Mouse (Mus musculus) lung, postnatal 0 days (tissue): ENCODE measurements around the gene Nrl. TPM values are rescaled to one million over a fixed set of nuclear protein-coding genes. Genes with fewer than 3 reads are reported as not detected.
A peak's percentile ranks its signal among the peaks of the same experiment; 100 is the strongest.

ENCODE experiments used
- ATAC-seq: fragments of 200-750 bp; cut with Nextera tagmentation; 2 replicates; pipeline ENCODE4 v1.8.0; 2017; ENCODE audit warnings: moderate library complexity
- DNase-seq: peaks from one replicate; pipeline ENCODE4 v3.0.0-alpha.2; 2016; ENCODE audit warnings: low spot score
- H3K27ac ChIP-seq: fragments of 300-500 bp; sonication (generic); 2 replicates; pipeline ENCODE4 v1.5.1; 2014; ENCODE audit warnings: antibody characterized with exemption, mild to moderate bottlenecking, low read length, mixed read lengths
- H3K27me3 ChIP-seq: fragments of 300-500 bp; sonication (generic); replicated peaks from 2 replicates; pipeline ENCODE4 v1.6.1; 2014; ENCODE audit warnings: low read length, mixed read lengths; ENCODE audit not compliant: insufficient read depth
- H3K36me3 ChIP-seq: fragments of 300-500 bp; sonication (generic); 2 replicates; pipeline ENCODE4 v1.6.1; 2014; ENCODE audit warnings: low read length, mixed read lengths; ENCODE audit not compliant: insufficient read depth
- H3K4me1 ChIP-seq: fragments of 300-500 bp; sonication (generic); 2 replicates; pipeline ENCODE4 v1.6.1; 2014; ENCODE audit warnings: antibody characterized with exemption, low read depth, low read length, mixed read lengths; ENCODE audit not compliant: insufficient read depth
- H3K4me2 ChIP-seq: fragments of 300-500 bp; sonication (generic); replicated peaks from 2 replicates; pipeline ENCODE4 v1.6.1; 2014; ENCODE audit warnings: low read depth, mild to moderate bottlenecking, low read length, moderate library complexity, mixed read lengths
- H3K4me3 ChIP-seq: fragments of 300-500 bp; sonication (generic); 2 replicates; pipeline ENCODE4 v1.5.1; 2014; ENCODE audit warnings: low read depth, low read length
- H3K9ac ChIP-seq: fragments of 300-500 bp; sonication (generic); replicated peaks from 2 replicates; pipeline ENCODE4 v1.6.1; 2014; ENCODE audit warnings: low read depth, mild to moderate bottlenecking
- H3K9me3 ChIP-seq: fragments of 300-500 bp; sonication (generic); 2 replicates; pipeline ENCODE4 v1.6.1; 2016; ENCODE audit warnings: low read length, mixed read lengths
- CTCF ChIP-seq: IDR thresholded peaks from 2 replicates; pipeline ENCODE4 v1.5.1; 2016; ENCODE audit warnings: antibody characterized with exemption, mild to moderate bottlenecking
- EP300 ChIP-seq: IDR thresholded peaks from 2 replicates; pipeline ENCODE4 v1.6.1; 2016; ENCODE audit warnings: antibody characterized with exemption, mild to moderate bottlenecking, control low read depth
- WGBS: fragments of 180-500 bp; shearing (Covaris S2); extraction: QIAGEN DNeasy Blood & Tissue Kit; methylation state at CpG from one replicate; pipeline ENCODE4 v1.1.7; 2014; 5-methylcytosine and 5-hydroxymethylcytosine counted together
- polyA plus RNA-seq: library from polyadenylated mRNA; unstranded; fragments of >200 nt; fragmentation: Nextera tagmentation; extraction: Ambion mirVana; gene quantifications from 2 replicates; pipeline ENCODE4 v1.2.1, GENCODE M21; 2015

The Nrl gene
- not detected in 2 replicates for polyA plus RNA-seq

GRCm38 (mm10) chr14:55524785-55525184, at the start of gene Nrl:
Gene Nrl (minus strand): TSS chr14:55524981.
- H3K4me3 ChIP-seq = no peak within 1 kb of the TSS
- H3K27ac ChIP-seq = no peak within 1 kb of the TSS
- DNase-seq (no peak), ATAC-seq (no peak)
- no peak within 1 kb of the TSS for H3K9ac ChIP-seq
- 16% methylated on average over 8 of the region's 8 CpGs for WGBS
- H3K9me3 ChIP-seq = no peaks in the 10 kb centered on the region
- H3K27me3 ChIP-seq = peaks cover 18% of the 10 kb centered on the region; the same call in 1 of the 2 replicates
- no peaks in the 10 kb centered on the region for H3K36me3 ChIP-seq
- TF ChIP-seq CTCF (no peak), EP300 (no peak)
- no peak within 1 kb of the TSS for H3K4me2 ChIP-seq
- peaks cover 5% of the 10 kb centered on the region; the same call in 1 of the 2 replicates for H3K4me1 ChIP-seq

- ATAC-seq (no peak), DNase-seq (no peak)
- H3K27me3 ChIP-seq = no peaks in the 10 kb centered on the region
- H3K9ac ChIP-seq = no peak overlapping the region
- H3K9me3 ChIP-seq = no peaks in the 10 kb centered on the region
- H3K27ac ChIP-seq = no peak overlapping the region
- TF ChIP-seq CTCF (no peak), EP300 (no peak)
- no peak overlapping the region for H3K4me2 ChIP-seq
- peaks cover 3% of the 10 kb centered on the region; the same call in 1 of the 2 replicates for H3K4me1 ChIP-seq
- no peaks in the 10 kb centered on the region; the same call in 1 of the 2 replicates for H3K36me3 ChIP-seq
- no peak overlapping the region for H3K4me3 ChIP-seq
Measured at GRCm38 (mm10) chr14:55571760-55572159, 47.0 kb upstream of the Nrl start.

- 71% methylated on average over 2 of the region's 2 CpGs for WGBS
- H3K9ac ChIP-seq = no peak overlapping the region
- peaks cover 3% of the 10 kb centered on the region; the same call in 1 of the 2 replicates for H3K36me3 ChIP-seq
- H3K9me3 ChIP-seq = no peaks in the 10 kb centered on the region
- ATAC-seq (no peak), DNase-seq (no peak)
- no peak overlapping the region for H3K27ac ChIP-seq
- TF ChIP-seq CTCF (no peak), EP300 (no peak)
- H3K4me2 ChIP-seq = no peak overlapping the region
- no peak overlapping the region for H3K4me3 ChIP-seq
- H3K27me3 ChIP-seq = no peaks in the 10 kb centered on the region
- peaks cover 3% of the 10 kb centered on the region; the same call in 1 of the 2 replicates for H3K4me1 ChIP-seq
Measured at GRCm38 (mm10) chr14:55570588-55570987, 45.8 kb upstream of the Nrl start.

- WGBS = 80% methylated on average over 3 of the region's 3 CpGs
- ATAC-seq = no peak
- no peak for DNase-seq
Measured at GRCm38 (mm10) chr14:55567496-55567895, 42.7 kb upstream of the Nrl start.

GRCm38 (mm10) chr14:55565748-55566147, 41.0 kb upstream of the Nrl start:
- WGBS = 70% methylated on average over 3 of the region's 3 CpGs
- no peak overlapping the region for H3K27ac ChIP-seq
- H3K4me1 ChIP-seq = peaks cover 7% of the 10 kb centered on the region; the same call in 1 of the 2 replicates
- no peak overlapping the region for H3K4me3 ChIP-seq
- no peak overlapping the region for H3K9ac ChIP-seq
- TF ChIP-seq EP300 = no peak
- TF ChIP-seq CTCF = peak; percentile 35
- no peaks in the 10 kb centered on the region for H3K9me3 ChIP-seq
- H3K4me2 ChIP-seq = no peak overlapping the region
- peaks cover 17% of the 10 kb centered on the region; the same call in 1 of the 2 replicates for H3K36me3 ChIP-seq
- DNase-seq = no peak
- ATAC-seq = no peak
- H3K27me3 ChIP-seq = no peaks in the 10 kb centered on the region

More at GRCm38 (mm10) chr14:55567496-55567895, 42.7 kb upstream of the Nrl start:
- no peaks in the 10 kb centered on the region for H3K27me3 ChIP-seq
- H3K4me3 ChIP-seq = no peak overlapping the region
- H3K9ac ChIP-seq = no peak overlapping the region
- H3K9me3 ChIP-seq = no peaks in the 10 kb centered on the region
- H3K27ac ChIP-seq = no peak overlapping the region
- no peak for TF ChIP-seq CTCF
- no peak for TF ChIP-seq EP300
- peaks cover 17% of the 10 kb centered on the region; the same call in 1 of the 2 replicates for H3K36me3 ChIP-seq
- H3K4me1 ChIP-seq = no peaks in the 10 kb centered on the region
- H3K4me2 ChIP-seq = no peak overlapping the region

GRCm38 (mm10) chr14:55563249-55563648, 38.5 kb upstream of the Nrl start:
- no peak overlapping the region for H3K4me3 ChIP-seq
- H3K4me2 ChIP-seq = no peak overlapping the region
- H3K9ac ChIP-seq = no peak overlapping the region
- H3K4me1 ChIP-seq = peaks cover 7% of the 10 kb centered on the region; the same call in 1 of the 2 replicates
- WGBS = 91% methylated on average over 11 of the region's 11 CpGs
- no peaks in the 10 kb centered on the region for H3K9me3 ChIP-seq
- no peak overlapping the region for H3K27ac ChIP-seq
- ATAC-seq = no peak
- DNase-seq = no peak
- no peaks in the 10 kb centered on the region for H3K27me3 ChIP-seq
- peaks cover 17% of the 10 kb centered on the region; the same call in 1 of the 2 replicates for H3K36me3 ChIP-seq
- TF ChIP-seq CTCF (no peak), EP300 (no peak)
